Mouse (Mus musculus): Measurements from ENCODE around the gene Plxna4. TPM values are rescaled to one million over a fixed set of nuclear protein-coding genes. Genes with fewer than 3 reads are reported as not detected.

Gene Plxna4
- total RNA-seq, 2 experiments from 2014 or later, result 67.6 to 71.8 TPM

DNA sequence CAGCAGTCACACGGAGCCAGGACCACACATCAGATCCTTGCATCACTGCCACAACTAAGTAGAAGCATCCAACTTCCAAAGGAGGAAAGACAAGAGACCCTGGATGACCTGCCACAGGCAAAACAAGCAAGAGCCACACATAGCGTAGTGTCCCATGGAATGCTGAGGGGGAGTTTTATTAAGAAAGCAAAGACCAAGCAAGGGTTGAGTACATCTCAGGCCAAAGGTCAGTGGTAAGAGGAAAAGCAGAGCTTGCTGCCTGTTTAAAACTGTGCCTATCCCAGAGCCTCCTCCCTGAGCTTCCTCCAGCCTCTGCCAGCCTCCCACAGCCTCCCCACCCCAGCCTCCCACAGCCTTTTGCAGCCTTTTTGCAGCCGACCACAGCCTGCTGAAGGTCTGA lies 100.9 kb downstream of the Plxna4 start:
- no peak for DNase-seq (ENCODE audit: low spot score in 2 of 2)
- intact Hi-C loops (cut with DNase I), result no loop called here

- intact Hi-C loops (cut with DNase I), result no loop called here
- DNase-seq (ENCODE audit: low spot score in 2 of 2), result no peak
These were observed 105.5 kb downstream of the Plxna4 start for GRCm38 (mm10) chr6:32482469-32482868.

- intact Hi-C loops (cut with DNase I), result no loop called here
These were observed 107.3 kb downstream of the Plxna4 start for GRCm38 (mm10) chr6:32480741-32481140.

GRCm38 (mm10) chr6:32479765-32480164 lies 108.2 kb downstream of the Plxna4 start:
- intact Hi-C loops (cut with DNase I), result loop anchor here (1.0 to 5.0 kb wide), 2 partner anchors 109 to 152 kb away; partner anchors contain the start of gene Plxna4

More at GRCm38 (mm10) chr6:32480741-32481140, 107.3 kb downstream of the Plxna4 start:
- DNase-seq (ENCODE audit: low spot score in 2 of 2), result no peak

DNA sequence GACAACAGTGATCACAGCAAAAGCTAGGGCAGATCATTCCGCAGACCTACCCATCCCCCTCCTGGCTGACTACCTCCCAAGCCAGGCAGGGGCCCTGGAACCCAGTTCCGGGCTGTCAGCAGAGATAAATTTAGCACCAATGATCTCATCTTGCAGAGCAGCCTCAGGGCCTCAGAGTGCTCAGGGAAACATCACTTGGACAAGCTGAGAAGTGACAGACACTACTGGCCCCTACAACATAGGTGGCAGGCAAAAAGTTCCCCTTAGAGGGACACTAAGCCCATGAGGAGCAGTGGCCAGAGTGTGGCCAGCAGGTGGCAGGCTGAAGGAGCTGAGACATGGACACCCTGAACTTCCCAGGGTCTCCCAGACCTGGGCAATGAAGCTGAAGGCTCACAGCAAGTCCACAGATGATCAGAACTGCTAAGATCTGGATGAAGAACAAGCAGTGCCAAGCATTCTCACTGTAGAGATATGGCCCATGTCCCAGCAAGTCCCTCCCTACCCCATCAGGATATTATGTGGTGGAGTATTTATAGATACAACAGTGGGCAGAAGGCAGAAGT lies 108.7 kb downstream of the Plxna4 start:
- DNase-seq (ENCODE audit: low spot score in 2 of 2), result peak; percentile 45 to 68
- intact Hi-C loops (cut with DNase I), result loop anchor here (1.0 to 5.0 kb wide), 2 partner anchors 109 to 152 kb away; partner anchors contain the start of gene Plxna4

More at GRCm38 (mm10) chr6:32479765-32480164, 108.2 kb downstream of the Plxna4 start:
- DNase-seq (ENCODE audit: low spot score in 2 of 2), result no peak

- intact Hi-C loops (cut with DNase I), result loop anchor here (1.0 to 5.0 kb wide), 2 partner anchors 24 to 149 kb away; no protein-coding TSS in a partner anchor
- DNase-seq (ENCODE audit: low spot score in 2 of 2), result peak in 1 of 2 experiments; percentile 92
These were observed 112.0 kb downstream of the Plxna4 start for GRCm38 (mm10) chr6:32475958-32476357.

GRCm38 (mm10) chr6:32472062-32472461 lies 115.9 kb downstream of the Plxna4 start:
- DNase-seq (ENCODE audit: low spot score in 2 of 2), result no peak
- intact Hi-C loops (cut with DNase I), result no loop called here

DNA sequence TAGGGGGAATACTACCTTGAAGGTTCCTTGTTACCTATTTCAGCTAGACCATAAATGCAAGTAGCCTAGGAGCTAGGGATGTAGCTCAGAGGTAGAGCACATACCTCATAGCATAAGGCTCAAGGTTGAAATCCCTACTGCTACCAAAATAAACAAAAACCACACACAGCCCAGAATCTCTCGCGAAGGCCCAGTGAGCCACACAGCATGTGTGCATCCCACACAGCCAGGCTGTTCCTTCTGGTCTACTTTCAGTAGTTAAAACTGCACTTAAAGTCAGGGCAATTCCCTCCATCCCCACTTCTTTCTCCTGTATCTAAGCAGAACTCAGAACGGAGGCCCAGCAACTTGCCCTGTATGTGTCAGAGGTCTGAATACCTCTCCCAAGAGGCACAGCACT lies 116.4 kb downstream of the Plxna4 start:
- DNase-seq (ENCODE audit: low spot score in 2 of 2), result peak; percentile 58 to 83

GRCm38 (mm10) chr6:32469196-32469595 lies 118.8 kb downstream of the Plxna4 start:
- DNase-seq (ENCODE audit: low spot score in 2 of 2), result no peak
- intact Hi-C loops (cut with DNase I), result no loop called here

More for the DNA sequence above, 116.4 kb downstream of the Plxna4 start:
- intact Hi-C loops (cut with DNase I), result no loop called here

DNA sequence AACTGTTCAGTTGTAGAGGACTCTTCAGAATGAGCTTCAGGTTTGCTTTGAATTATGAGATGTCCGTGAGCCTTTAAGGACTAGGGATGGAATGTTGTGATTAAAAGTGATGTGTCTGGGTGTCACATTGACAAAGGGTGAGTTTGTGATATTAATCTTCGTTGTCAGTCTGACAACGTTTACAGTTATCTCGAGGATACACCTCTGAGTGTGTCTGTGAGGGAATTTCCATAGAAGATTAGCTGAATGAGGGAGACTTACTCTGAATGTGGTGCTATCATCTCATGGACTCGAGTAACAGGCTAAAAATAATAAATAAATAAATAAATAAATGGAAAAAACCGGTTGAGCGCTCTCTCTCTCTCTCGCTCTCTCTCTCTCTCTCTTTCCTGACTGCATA lies 122.9 kb downstream of the Plxna4 start:
- DNase-seq (ENCODE audit: low spot score in 2 of 2), result no peak
- intact Hi-C loops (cut with DNase I), result no loop called here

DNA sequence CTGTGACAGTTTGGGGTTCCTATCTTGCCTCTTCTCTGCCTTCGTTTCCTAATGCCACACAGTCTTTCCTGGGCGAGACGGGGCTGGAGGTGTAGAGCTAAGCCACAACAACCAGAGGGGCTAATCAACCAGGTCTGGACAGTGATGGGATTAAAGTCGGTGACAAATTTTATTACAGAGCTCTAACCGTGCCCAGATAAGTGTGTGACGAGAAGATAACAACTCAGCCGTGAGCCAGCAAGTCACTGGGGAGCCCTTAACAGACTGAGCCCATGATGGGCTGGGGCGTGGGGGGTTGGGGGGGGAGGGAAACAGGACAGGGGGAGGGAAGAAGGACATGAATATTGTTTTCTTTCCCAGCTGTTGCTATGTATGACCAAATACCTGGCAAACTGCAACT lies 123.4 kb downstream of the Plxna4 start:
- DNase-seq (ENCODE audit: low spot score in 2 of 2), result no peak
- intact Hi-C loops (cut with DNase I), result no loop called here

- intact Hi-C loops (cut with DNase I), result no loop called here
- peak in 1 of 2 experiments; percentile 59 for DNase-seq (ENCODE audit: low spot score in 2 of 2)
These were observed 123.9 kb downstream of the Plxna4 start for GRCm38 (mm10) chr6:32464046-32464445.

DNA sequence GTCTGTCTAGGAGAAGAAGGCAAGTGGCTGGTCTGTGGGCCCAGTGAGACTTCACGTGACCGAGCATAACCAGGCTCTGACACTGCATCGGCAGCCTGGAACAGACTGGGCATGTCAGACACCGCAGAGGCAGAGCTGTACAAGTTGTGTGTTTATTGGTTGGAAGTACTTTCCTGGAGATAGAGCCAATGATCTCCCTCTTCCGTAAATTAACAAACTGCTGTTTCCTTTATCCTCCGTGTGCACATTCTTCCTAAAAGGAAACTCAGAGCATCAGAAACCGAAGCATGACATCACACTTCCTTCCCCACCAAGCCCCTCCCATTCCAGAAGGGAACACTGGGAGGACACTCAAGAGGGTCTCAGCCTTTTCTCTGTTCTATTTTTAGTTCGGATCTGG lies 127.6 kb downstream of the Plxna4 start:
- intact Hi-C loops (cut with DNase I), result no loop called here
- DNase-seq (ENCODE audit: low spot score in 2 of 2), result no peak

DNA sequence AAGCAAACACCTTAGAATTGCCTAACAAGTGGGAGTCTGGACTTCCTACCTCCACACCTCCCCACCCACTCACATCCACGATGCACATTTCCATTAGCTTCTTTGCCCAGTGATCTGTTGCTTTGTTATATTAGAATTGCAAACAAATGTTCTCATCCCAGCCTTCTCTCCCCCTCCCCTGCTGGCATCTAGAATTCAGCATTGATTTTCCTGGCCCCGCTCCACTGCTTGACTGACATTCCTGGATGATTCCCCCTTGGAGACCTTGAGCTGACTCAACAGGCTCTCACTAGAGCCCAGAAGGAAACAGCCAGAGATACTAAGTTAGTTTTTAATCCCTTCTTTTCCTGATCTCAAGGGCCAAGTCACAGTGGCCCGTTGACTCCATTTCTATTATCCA lies 131.4 kb downstream of the Plxna4 start:
- intact Hi-C loops (cut with DNase I), result no loop called here
- no peak for DNase-seq (ENCODE audit: low spot score in 2 of 2)

GRCm38 (mm10) chr6:32451851-32452250 lies 136.1 kb downstream of the Plxna4 start:
- DNase-seq (ENCODE audit: low spot score in 2 of 2), result peak in 1 of 2 experiments; percentile 91

DNA sequence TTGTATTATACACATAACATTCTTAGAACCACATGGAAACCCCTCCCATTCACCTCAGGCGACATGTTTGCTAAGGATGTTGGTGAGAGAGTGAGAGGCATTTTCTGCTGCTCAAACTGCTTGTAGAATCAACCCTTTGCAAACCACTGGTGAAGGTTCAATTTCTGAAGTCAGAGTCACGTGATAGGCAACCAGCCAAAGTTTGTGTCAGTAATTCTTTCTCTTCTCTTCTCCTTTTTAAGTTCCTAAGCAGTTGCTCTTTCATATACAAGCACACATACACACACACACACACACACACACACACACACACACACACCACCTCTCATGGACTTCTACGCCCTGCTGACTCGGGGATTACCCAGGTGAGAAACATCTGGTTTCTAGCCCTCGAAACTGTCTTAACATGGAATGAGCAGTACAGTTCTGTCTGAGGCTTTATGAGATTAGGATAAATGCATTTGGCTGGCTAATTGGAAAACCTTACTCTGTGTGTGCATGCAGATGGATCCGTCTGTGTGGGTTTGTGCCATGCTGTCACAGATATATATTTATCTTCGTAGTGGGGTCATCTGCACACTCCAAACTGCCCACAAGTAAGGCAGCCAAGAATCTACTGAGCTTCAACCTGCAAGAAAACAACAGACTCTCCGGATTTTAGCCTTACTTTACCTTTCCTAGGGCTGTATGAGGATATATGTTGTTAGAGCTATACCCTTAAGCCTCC lies 138.6 kb downstream of the Plxna4 start:
- DNase-seq (ENCODE audit: low spot score in 2 of 2), result peak in 1 of 2 experiments; percentile 67
- intact Hi-C loops (cut with DNase I), result no loop called here

More at GRCm38 (mm10) chr6:32451851-32452250, 136.1 kb downstream of the Plxna4 start:
- intact Hi-C loops (cut with DNase I), result loop anchor here (1.0 to 5.0 kb wide), 2 partner anchors 24 to 95 kb away; no protein-coding TSS in a partner anchor

DNA sequence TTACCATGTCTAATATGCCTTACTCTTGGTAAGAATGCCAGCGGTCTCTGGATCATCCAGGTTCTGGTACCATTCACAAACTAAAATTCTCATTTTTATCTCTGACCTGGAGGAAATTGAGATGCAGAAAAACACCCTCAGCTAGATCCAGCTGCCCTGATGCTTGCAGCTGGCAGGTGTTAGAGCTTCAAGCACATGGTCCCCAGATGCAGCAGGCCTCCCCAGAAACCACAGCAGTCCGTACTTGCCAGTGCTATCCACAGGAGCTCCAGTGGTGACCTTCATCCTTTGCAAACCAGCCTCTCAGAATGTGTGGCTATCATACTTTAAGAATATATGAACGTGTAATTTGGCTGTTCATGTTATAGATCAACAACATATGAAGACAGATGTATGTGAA lies 139.2 kb downstream of the Plxna4 start:
- intact Hi-C loops (cut with DNase I), result no loop called here
- no peak for DNase-seq (ENCODE audit: low spot score in 2 of 2)

DNA sequence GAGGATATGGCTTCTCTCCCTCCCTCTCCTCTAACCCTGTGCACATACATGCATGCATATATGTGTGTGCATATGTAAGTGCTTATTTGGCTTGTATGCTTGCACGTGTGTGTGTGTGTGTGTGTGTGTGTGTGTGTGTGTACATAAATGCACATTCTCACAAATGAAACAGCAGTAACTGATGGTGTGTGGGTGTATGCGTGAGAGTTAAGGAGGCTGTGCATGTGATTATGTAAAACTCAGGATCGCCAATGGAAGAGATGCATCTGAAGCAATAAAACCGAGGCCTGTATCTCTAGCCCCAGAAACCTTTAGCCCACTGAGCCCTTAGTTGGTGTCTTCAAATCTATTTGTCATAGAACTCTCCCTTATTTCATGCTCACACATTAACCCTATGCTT lies 141.7 kb downstream of the Plxna4 start:
- intact Hi-C loops (cut with DNase I), result no loop called here
- DNase-seq (ENCODE audit: low spot score in 2 of 2), result peak in 1 of 2 experiments; percentile 64

DNA sequence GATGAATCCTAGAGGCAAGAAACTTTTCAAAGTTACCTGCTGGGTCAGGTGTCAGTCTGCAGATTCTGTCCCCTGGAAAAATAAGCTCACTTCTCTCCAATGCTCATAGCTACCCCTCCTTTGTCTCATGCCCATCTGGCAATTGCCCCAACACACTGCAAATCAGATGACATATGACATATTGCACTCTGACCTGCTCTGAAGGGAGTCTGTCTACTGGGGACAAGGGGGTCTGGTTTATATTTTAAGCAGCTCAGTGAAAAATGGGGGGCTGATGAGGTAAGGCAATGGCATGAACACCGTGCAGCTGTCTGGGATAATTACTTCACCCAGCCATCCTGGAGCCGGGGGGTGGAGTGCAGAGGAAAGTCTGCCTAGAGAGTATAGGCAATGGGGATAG lies 142.7 kb downstream of the Plxna4 start:
- intact Hi-C loops (cut with DNase I), result no loop called here
- no peak for DNase-seq (ENCODE audit: low spot score in 2 of 2)

DNA sequence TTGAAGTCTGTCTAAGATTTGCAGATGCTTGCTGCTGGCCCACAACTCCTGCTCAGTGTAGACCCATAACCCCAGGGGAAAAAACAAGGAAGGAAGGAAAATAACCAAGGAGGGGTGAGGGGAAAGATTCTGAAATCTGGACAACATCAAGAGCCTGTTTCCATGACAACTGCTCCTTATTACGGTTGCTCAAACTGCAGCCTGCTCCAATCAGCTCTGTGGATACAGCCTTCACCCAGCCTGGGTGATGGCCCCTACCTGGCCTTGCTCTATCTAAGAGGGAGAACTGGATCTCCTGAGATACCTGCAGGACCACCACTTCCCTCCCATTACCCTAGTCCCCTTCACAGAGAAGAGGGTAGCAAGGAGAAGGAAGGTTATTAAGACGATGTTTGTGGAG lies 143.6 kb downstream of the Plxna4 start:
- intact Hi-C loops (cut with DNase I), result no loop called here
- peak in 1 of 2 experiments; percentile 18 for DNase-seq (ENCODE audit: low spot score in 2 of 2)

DNA sequence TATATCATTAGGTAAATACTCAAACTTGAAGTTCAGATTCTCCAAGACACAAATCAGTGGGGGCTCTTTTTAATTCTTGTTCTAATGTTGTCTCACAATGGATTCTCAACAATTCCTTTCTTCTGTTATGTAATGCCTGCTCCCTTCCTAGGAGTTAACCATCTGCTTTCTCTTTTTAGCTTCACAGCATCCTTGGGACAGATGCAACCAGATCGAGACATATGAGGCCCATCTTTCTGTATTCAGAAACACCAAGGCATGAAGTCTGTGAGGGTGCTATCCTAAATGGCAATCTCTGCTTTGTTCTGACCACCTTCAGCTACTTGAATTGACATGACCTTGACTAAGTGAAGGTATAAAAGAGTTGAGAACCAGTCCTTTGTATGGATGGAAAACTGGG lies 144.3 kb downstream of the Plxna4 start:
- intact Hi-C loops (cut with DNase I), result no loop called here
- DNase-seq (ENCODE audit: low spot score in 2 of 2), result peak in 1 of 2 experiments; percentile 58
